Mouse (Mus musculus) liver, embryonic 14.5 days (tissue): ENCODE data around the gene Kif17.

Experiments
- CTCF ChIP-seq: IDR thresholded peaks from 2 replicates; pipeline ENCODE4 v1.5.1; 2016; ENCODE audit warnings: antibody characterized with exemption, low read depth, control low read depth
- EP300 ChIP-seq: IDR thresholded peaks from 2 replicates; pipeline ENCODE4 v1.6.1; 2016; ENCODE audit warnings: antibody characterized with exemption, low read depth

GRCm38 (mm10) chr4:138312105-138312504 lies 61.9 kb downstream of the Kif17 start:
- TF ChIP-seq CTCF = no peak
- no peak for TF ChIP-seq EP300
